Mouse (Mus musculus) hindbrain, postnatal 0 days (tissue): Measurements from ENCODE around the gene Olfr1475. TPM values are rescaled to one million over a fixed set of nuclear protein-coding genes. Genes with fewer than 3 reads are reported as not detected.
"Not testable (repeated sequence)": the region's sequence is repeated elsewhere in the genome, so short reads cannot be mapped to it uniquely, and the experiment has no call there.

ENCODE experiments used
- ATAC-seq: fragments of 200-750 bp; cut with Nextera tagmentation; 2 replicates; pipeline ENCODE4 v1.8.0; 2017; ENCODE audit warnings: mild to moderate bottlenecking, moderate TSS enrichment, moderate library complexity
- DNase-seq: peaks from one replicate; pipeline ENCODE4 v3.0.0-alpha.2; 2015; ENCODE audit warnings: low spot score
- H3K27ac ChIP-seq: fragments of 300-500 bp; sonication (generic); 2 replicates; pipeline ENCODE4 v1.5.1; 2014; ENCODE audit warnings: mild to moderate bottlenecking
- H3K27me3 ChIP-seq: fragments of 300-500 bp; sonication (generic); 2 replicates; pipeline ENCODE4 v1.6.1; 2014; ENCODE audit warnings: low read length, mixed read lengths; ENCODE audit not compliant: insufficient read depth
- H3K36me3 ChIP-seq: fragments of 300-500 bp; sonication (generic); 2 replicates; pipeline ENCODE4 v1.6.1; 2014; ENCODE audit warnings: low read length, mixed read lengths; ENCODE audit not compliant: insufficient read depth
- H3K4me1 ChIP-seq: fragments of 300-500 bp; sonication (generic); 2 replicates; pipeline ENCODE4 v1.6.1; 2014; ENCODE audit warnings: antibody characterized with exemption, low read length, mixed read lengths; ENCODE audit not compliant: insufficient read depth
- H3K4me2 ChIP-seq: fragments of 300-500 bp; sonication (generic); 2 replicates; pipeline ENCODE4 v1.6.1; 2014; ENCODE audit warnings: low read depth, mild to moderate bottlenecking, low read length, moderate library complexity, mixed read lengths
- H3K4me3 ChIP-seq: fragments of 300-500 bp; sonication (generic); 2 replicates; pipeline ENCODE4 v1.5.1; 2014; ENCODE audit warnings: low read length
- H3K9ac ChIP-seq: fragments of 300-500 bp; sonication (generic); replicated peaks from 2 replicates; pipeline ENCODE4 v1.6.1; 2014; ENCODE audit warnings: mild to moderate bottlenecking, low read length, moderate library complexity, mixed read lengths
- H3K9me3 ChIP-seq: fragments of 300-500 bp; sonication (generic); 2 replicates; pipeline ENCODE4 v1.6.1; 2016; ENCODE audit warnings: low read length, mixed read lengths
- CTCF ChIP-seq: IDR thresholded peaks from 2 replicates; pipeline ENCODE4 v1.5.1; 2016; ENCODE audit warnings: antibody characterized with exemption, control low read depth, low read depth
- WGBS: fragments of 180-500 bp; shearing (Covaris S2); extraction: QIAGEN DNeasy Blood & Tissue Kit; methylation state at CpG from one replicate; pipeline ENCODE4 v1.1.7; 2014; 5-methylcytosine and 5-hydroxymethylcytosine counted together
- polyA plus RNA-seq: library from polyadenylated mRNA; unstranded; fragments of >200 nt; fragmentation: Nextera tagmentation; extraction: Ambion mirVana; gene quantifications from 2 replicates; pipeline ENCODE4 v1.2.1, GENCODE M21; 2015
- total RNA-seq: library from RNA; depleted of rRNA; stranded (reverse); fragments of >200 nt; gene quantifications from 2 replicates; pipeline ENCODE4 v1.2.3, GENCODE M21; 2014; rRNA removed

Gene Olfr1475
- total RNA-seq = not detected in 2 replicates
- polyA plus RNA-seq = not detected in 2 replicates

DNA sequence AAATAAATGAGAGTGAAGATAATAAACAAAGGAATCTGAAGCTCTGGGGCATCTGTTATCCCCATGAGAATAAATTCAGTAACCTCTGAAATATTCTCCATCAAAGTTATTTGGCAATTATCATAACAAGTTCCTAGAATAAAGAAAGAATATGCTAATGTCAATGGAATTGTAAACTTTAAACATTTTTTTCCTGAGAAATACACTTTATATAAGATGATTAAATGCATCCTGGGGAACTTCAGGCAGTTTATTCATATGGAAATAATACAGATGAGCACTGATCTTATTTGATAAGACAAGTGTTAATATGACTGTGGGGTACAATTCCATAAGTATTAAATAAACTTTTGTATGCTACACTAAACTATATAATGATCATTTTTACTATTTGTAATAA lies at the start of gene Olfr1475:
Olfr1475 (minus strand) TSS at position 101 of the 400 bp plus-strand sequence.
- Histone ChIP-seq H3K4me2 (no peak within 1 kb of the TSS), H3K27ac (no peak within 1 kb of the TSS), H3K27me3 (no peaks in the 10 kb centered on the region), H3K4me3 (no peak within 1 kb of the TSS), H3K36me3 (no peaks in the 10 kb centered on the region), H3K9me3 (no peaks in the 10 kb centered on the region), H3K9ac (no peak within 1 kb of the TSS), H3K4me1 (no peaks in the 10 kb centered on the region)
- TF ChIP-seq CTCF = no peak
- DNase-seq (no peak), ATAC-seq (no peak)

- H3K9me3 ChIP-seq = peaks cover 5% of the 10 kb centered on the region
- H3K9ac ChIP-seq = no peak within 1 kb of the TSS
- no peak for TF ChIP-seq CTCF
- no peaks in the 10 kb centered on the region for H3K36me3 ChIP-seq
- DNase-seq (no peak), ATAC-seq (no peak)
- H3K4me1 ChIP-seq = no peaks in the 10 kb centered on the region
- H3K4me3 ChIP-seq = no peak within 1 kb of the TSS
- H3K4me2 ChIP-seq = no peak within 1 kb of the TSS
- H3K27me3 ChIP-seq = no peaks in the 10 kb centered on the region
- WGBS = 70% methylated on average over 2 of the region's 2 CpGs
- H3K27ac ChIP-seq = no peak within 1 kb of the TSS
Observed at GRCm38 (mm10) chr19:13527613-13528012, 47.6 kb upstream of the Olfr1475 start, which contains the start of gene Olfr1480. Gene Olfr1480, plus strand, starts transcription at chr19:13527913.

GRCm38 (mm10) chr19:13500246-13500645 lies 20.2 kb upstream of the Olfr1475 start, which contains the start of gene Olfr1477:
Gene Olfr1477, plus strand, starts transcription at chr19:13500546.
- no peak for TF ChIP-seq CTCF
- DNase-seq (no peak), ATAC-seq (no peak)
- no peak within 1 kb of the TSS for H3K9ac ChIP-seq
- 74% methylated on average over 3 of the region's 3 CpGs for WGBS
- no peaks in the 10 kb centered on the region for H3K9me3 ChIP-seq
- no peak within 1 kb of the TSS for H3K4me2 ChIP-seq
- no peaks in the 10 kb centered on the region for H3K27me3 ChIP-seq
- H3K36me3 ChIP-seq = no peaks in the 10 kb centered on the region
- no peaks in the 10 kb centered on the region for H3K4me1 ChIP-seq
- no peak within 1 kb of the TSS for H3K27ac ChIP-seq
- H3K4me3 ChIP-seq = no peak within 1 kb of the TSS

GRCm38 (mm10) chr19:13469265-13469664 lies 10.7 kb downstream of the Olfr1475 start, which contains the start of gene Olfr1474:
Gene Olfr1474, plus strand, starts transcription at chr19:13469565.
- not testable (repeated sequence) for H3K4me3 ChIP-seq, H3K27ac ChIP-seq, H3K9me3 ChIP-seq, H3K27me3 ChIP-seq, H3K4me1 ChIP-seq, DNase-seq, H3K4me2 ChIP-seq, H3K9ac ChIP-seq, ATAC-seq, H3K36me3 ChIP-seq
- 79% methylated on average over 4 of the region's 4 CpGs for WGBS

DNA sequence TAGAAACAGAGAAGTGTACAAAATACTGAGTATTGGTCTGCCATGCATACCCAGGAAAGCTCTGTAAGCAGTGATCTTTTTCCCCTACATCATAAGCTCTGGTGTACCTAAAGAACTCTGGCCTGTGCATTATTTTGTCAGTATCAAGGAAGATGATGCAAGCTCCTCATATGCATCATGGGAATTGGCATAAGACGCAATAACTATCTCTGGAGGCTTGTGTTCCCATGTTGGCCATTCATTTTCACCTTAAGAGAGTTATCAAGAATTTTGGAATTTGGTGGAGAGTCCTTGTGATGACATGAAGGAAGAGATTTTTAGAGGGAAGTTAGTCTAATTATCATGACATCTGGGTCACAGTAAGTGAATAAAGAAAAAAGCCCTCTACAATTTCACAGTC lies 24.0 kb downstream of the Olfr1475 start, which contains the start of gene Olfr1472:
Olfr1472 (minus strand) TSS at position 101 of the 400 bp plus-strand sequence.
- no peak within 1 kb of the TSS for H3K4me3 ChIP-seq
- no peaks in the 10 kb centered on the region for H3K27me3 ChIP-seq
- DNase-seq = no peak
- ATAC-seq = no peak
- no peaks in the 10 kb centered on the region for H3K4me1 ChIP-seq
- H3K27ac ChIP-seq = no peak within 1 kb of the TSS
- H3K36me3 ChIP-seq = no peaks in the 10 kb centered on the region
- TF ChIP-seq CTCF = no peak
- no peak within 1 kb of the TSS for H3K4me2 ChIP-seq
- no peak within 1 kb of the TSS for H3K9ac ChIP-seq
- WGBS = 69% methylated on average over 1 of the region's 1 CpGs
- H3K9me3 ChIP-seq = 0 out of 2 replicates have a peak, but pooled peaks cover 3% of the 10 kb centered on the region

DNA sequence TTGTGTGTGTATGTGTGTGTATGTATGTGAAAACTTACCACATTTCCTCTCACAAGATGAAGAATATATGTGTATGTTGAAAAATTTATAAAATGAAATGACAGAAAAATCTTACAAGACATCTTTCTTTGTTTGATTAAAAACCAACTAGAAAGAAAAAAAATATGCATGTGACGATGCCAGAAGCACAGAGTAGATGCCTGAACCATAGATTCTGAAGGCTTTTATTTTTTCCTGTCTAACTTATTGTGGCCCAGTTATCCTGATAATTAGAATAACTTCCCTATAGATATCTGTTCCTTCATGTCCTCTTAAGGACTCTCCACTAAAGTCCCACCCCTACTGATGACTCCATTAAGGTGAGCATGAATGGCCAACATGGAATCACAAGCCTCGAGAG lies 36.9 kb downstream of the Olfr1475 start, which contains the start of gene Olfr1471:
Olfr1471 (plus strand) TSS at position 301 of the 400 bp plus-strand sequence.
- H3K9ac ChIP-seq, H3K36me3 ChIP-seq, H3K4me1 ChIP-seq, H3K4me3 ChIP-seq, H3K9me3 ChIP-seq, DNase-seq, H3K27ac ChIP-seq, H3K27me3 ChIP-seq, H3K4me2 ChIP-seq, ATAC-seq: not testable (repeated sequence)
- WGBS = 69% methylated on average over 2 of the region's 2 CpGs

Other genes with a start within 250 kb of the Olfr1475 start
- not detected in 2 replicates for gene Olfr1463, start 248.9 kb downstream of the Olfr1475 start, total RNA-seq
- gene Olfr1463, start 248.9 kb downstream of the Olfr1475 start, polyA plus RNA-seq = not detected in 2 replicates
- not detected in 2 replicates for gene Olfr1465, start 164.7 kb downstream of the Olfr1475 start, total RNA-seq
- not detected in 2 replicates for gene Olfr1465, start 164.7 kb downstream of the Olfr1475 start, polyA plus RNA-seq
- gene Olfr1466, start 141.3 kb downstream of the Olfr1475 start, total RNA-seq = not detected in 2 replicates
- gene Olfr1466, start 141.3 kb downstream of the Olfr1475 start, polyA plus RNA-seq = not detected in 2 replicates
- gene Olfr1467, start 118.0 kb downstream of the Olfr1475 start, total RNA-seq = not detected in 2 replicates
- gene Olfr1467, start 118.0 kb downstream of the Olfr1475 start, polyA plus RNA-seq = not detected in 2 replicates
- gene Olfr1469, start 72.3 kb downstream of the Olfr1475 start, total RNA-seq = not detected in 2 replicates
- gene Olfr1469, start 72.3 kb downstream of the Olfr1475 start, polyA plus RNA-seq = not detected in 2 replicates
- not detected in 2 replicates for gene Olfr1471, start 36.8 kb downstream of the Olfr1475 start, total RNA-seq
- gene Olfr1471, start 36.8 kb downstream of the Olfr1475 start, polyA plus RNA-seq = not detected in 2 replicates
- not detected in 2 replicates for gene Olfr1472, start 24.1 kb downstream of the Olfr1475 start, total RNA-seq
- gene Olfr1472, start 24.1 kb downstream of the Olfr1475 start, polyA plus RNA-seq = not detected in 2 replicates
- gene Olfr1474, start 10.6 kb downstream of the Olfr1475 start, total RNA-seq = not detected in 2 replicates
- gene Olfr1474, start 10.6 kb downstream of the Olfr1475 start, polyA plus RNA-seq = not detected in 2 replicates
- gene Olfr1477, start 20.4 kb upstream of the Olfr1475 start, total RNA-seq = not detected in 2 replicates
- gene Olfr1477, start 20.4 kb upstream of the Olfr1475 start, polyA plus RNA-seq = not detected in 2 replicates
- gene Olfr1480, start 47.7 kb upstream of the Olfr1475 start, total RNA-seq = not detected in 2 replicates
- not detected in 2 replicates for gene Olfr1480, start 47.7 kb upstream of the Olfr1475 start, polyA plus RNA-seq
- gene Olfr1484, start 103.3 kb upstream of the Olfr1475 start, total RNA-seq = not detected in 2 replicates
- not detected in 2 replicates for gene Olfr1484, start 103.3 kb upstream of the Olfr1475 start, polyA plus RNA-seq
- gene Olfr1487, start 137.2 kb upstream of the Olfr1475 start, total RNA-seq = not detected in 2 replicates
- not detected in 2 replicates for gene Olfr1487, start 137.2 kb upstream of the Olfr1475 start, polyA plus RNA-seq
- gene Olfr1489, start 151.4 kb upstream of the Olfr1475 start, total RNA-seq = not detected in 2 replicates
- gene Olfr1489, start 151.4 kb upstream of the Olfr1475 start, polyA plus RNA-seq = not detected in 2 replicates
- not detected in 2 replicates for gene Olfr1490, start 170.9 kb upstream of the Olfr1475 start, total RNA-seq
- not detected in 2 replicates for gene Olfr1490, start 170.9 kb upstream of the Olfr1475 start, polyA plus RNA-seq
- gene Olfr1491, start 217.1 kb upstream of the Olfr1475 start, total RNA-seq = not detected in 2 replicates
- not detected in 2 replicates for gene Olfr1491, start 217.1 kb upstream of the Olfr1475 start, polyA plus RNA-seq
- gene Olfr1493-ps1, start 243.1 kb upstream of the Olfr1475 start, total RNA-seq = not detected in 2 replicates
- gene Olfr1493-ps1, start 243.1 kb upstream of the Olfr1475 start, polyA plus RNA-seq = not detected in 2 replicates